Mouse (Mus musculus): ENCODE results near the gene Frmd5. TPM values are rescaled to one million over a fixed set of nuclear protein-coding genes. Genes with fewer than 3 reads are reported as not detected.

Frmd5 gene
- polyA plus RNA-seq (2012; ENCODE audit: insufficient read depth, insufficient read length, missing spikeins) = not detected in 2 replicates

DNA sequence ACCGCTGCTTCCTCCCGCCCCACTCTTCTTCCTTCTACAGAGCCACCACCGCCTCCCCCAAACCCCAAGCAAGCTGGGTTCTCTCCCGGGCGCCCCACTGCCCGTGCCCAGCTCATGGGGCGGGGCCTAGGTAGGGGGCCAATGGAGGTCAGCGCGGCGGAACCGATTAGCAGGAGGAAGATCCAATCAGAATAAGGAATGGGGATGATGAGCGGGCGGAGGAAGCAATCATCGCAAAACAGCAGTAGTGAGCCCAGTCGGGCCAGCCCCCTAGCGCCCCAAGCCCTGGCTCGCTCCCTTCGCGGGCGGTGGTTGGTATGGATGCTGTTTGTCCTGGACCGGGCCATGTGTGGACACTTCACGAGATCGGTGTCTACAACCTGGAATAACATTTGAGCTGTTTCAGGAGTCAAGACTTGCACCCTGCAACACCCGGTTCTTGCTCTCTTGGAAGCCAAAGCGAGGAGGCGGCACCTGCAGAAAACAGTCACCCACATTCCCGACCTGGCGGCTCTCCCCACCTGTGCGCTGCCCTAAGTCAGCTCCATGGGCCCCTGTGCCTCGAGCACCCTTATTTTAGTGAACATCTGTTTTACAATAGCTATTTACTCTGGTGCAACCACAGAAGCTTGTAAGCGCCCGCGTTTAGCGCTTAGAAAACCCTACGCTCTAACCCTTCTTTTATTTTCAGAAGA, at the start of gene Frmd5:
Frmd5 (minus strand) TSS at position 129 of the 695 bp plus-strand sequence.
- TF ChIP-seq POLR2A (IDR thresholded peaks at IDR 0.05; ENCODE audit: borderline replicate concordance, low read depth, low read length) (no peak), CTCF (IDR thresholded peaks at IDR 0.05; ENCODE audit: low read depth, low read length) (no peak)
- peak within 1 kb of the TSS; percentile 65 for H3K4me3 ChIP-seq (ENCODE audit: insufficient read depth, low read length)

DNA sequence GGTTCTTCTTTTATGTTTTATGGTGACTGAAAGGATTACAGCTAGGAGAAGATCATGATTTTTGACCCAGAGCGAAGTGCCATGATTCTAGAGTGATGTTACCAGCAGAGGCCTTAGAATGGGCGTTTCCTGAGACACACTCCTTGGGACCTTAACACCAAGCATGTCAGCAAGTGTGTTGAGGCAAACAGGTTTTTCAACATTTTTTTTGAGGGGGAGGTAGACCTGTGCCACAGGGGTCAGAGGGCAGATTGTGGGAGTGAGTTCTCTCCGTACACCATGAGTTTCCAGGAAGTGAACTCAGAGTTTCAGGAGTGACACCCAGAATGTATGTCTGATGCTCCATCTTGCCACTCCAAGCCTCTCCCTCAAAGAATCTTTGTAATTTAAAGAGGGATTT, 47.1 kb upstream of the Frmd5 start:
- Histone ChIP-seq H3K4me1 (ENCODE audit: control insufficient read depth, insufficient read depth, low read length) (no peaks in the 10 kb centered on the region), H3K4me3 (ENCODE audit: insufficient read depth, low read length) (no peak overlapping the region), H3K27ac (ENCODE audit: insufficient read depth, low read depth, low read length) (no peak overlapping the region)
- TF ChIP-seq POLR2A (IDR thresholded peaks at IDR 0.05; ENCODE audit: borderline replicate concordance, low read depth, low read length) (no peak), CTCF (IDR thresholded peaks at IDR 0.05; ENCODE audit: low read depth, low read length) (no peak)

More for the DNA sequence above, at the start of gene Frmd5:
- no peaks in the 10 kb centered on the region for H3K4me1 ChIP-seq (ENCODE audit: control insufficient read depth, insufficient read depth, low read length)
- no peak within 1 kb of the TSS for H3K27ac ChIP-seq (ENCODE audit: insufficient read depth, low read depth, low read length)

DNA sequence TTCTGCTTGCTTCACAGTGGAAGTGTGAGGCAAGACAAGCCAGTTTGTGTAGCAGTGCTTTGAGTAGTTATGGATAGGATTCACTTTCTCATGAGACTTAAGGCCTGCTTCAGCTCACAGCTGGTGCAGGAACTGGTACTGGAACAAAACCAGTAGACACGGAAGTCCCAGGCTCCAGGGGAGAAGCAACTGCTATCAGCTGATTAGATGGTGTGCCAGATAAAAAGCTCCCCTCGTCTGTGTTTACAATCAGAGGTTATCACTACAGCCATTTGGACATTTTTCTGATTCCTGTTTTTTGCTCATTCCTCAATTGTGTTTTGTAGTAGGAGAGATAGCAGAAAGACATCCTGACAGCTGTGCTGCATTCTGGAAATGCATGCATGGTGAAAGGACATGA, 45.2 kb upstream of the Frmd5 start:
- Histone ChIP-seq H3K4me3 (ENCODE audit: insufficient read depth, low read length) (no peak overlapping the region), H3K4me1 (ENCODE audit: control insufficient read depth, insufficient read depth, low read length) (no peaks in the 10 kb centered on the region), H3K27ac (ENCODE audit: insufficient read depth, low read depth, low read length) (no peak overlapping the region)
- TF ChIP-seq POLR2A (IDR thresholded peaks at IDR 0.05; ENCODE audit: borderline replicate concordance, low read depth, low read length) (no peak), CTCF (IDR thresholded peaks at IDR 0.05; ENCODE audit: low read depth, low read length) (no peak)

DNA sequence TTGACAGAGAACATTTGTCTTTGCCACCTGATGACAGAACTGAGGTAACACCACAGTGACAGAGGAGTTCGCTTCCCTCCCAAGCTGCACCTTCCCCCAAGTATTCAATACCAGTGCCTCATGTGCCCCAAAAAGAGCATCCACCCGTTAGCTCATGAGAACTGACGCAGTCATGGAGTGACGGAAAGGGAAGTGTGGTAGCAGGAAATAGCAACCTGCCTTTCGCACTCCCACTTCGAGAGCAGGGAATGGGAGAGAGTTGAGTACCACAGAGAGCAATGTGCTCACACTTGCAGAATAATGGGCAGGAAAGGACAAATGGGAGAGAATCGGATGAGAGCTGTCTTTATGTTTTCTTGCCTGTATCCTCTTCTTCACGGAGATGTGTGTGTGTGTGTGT, 39.2 kb upstream of the Frmd5 start:
- TF ChIP-seq CTCF (IDR thresholded peaks at IDR 0.05; ENCODE audit: low read depth, low read length) = no peak
- no peak for TF ChIP-seq POLR2A (IDR thresholded peaks at IDR 0.05; ENCODE audit: borderline replicate concordance, low read depth, low read length)
- H3K4me1 ChIP-seq (ENCODE audit: control insufficient read depth, insufficient read depth, low read length) = no peaks in the 10 kb centered on the region

DNA sequence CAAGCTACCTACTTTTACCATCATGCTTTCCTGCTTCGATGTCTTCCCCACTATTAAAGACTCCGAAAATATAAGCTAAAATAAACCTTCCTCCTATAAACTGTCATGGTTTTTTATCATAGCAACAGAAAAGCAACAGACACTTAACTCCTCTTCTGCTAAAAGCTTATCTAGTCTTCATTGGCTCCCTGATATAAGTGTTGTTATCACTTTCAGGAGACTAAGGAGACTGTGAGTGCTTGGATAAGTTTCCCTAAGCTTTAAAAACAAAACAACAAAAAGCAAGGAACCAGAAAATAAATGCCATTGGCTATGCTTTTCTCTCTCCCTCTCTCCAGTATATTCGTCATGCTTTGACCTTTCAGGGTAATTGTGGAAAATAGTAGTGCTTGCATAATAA, 35.4 kb upstream of the Frmd5 start:
- H3K4me1 ChIP-seq (ENCODE audit: control insufficient read depth, insufficient read depth, low read length) = no peaks in the 10 kb centered on the region
- H3K4me3 ChIP-seq (ENCODE audit: insufficient read depth, low read length) = no peak overlapping the region
- no peak for TF ChIP-seq CTCF (IDR thresholded peaks at IDR 0.05; ENCODE audit: low read depth, low read length)
- TF ChIP-seq POLR2A (IDR thresholded peaks at IDR 0.05; ENCODE audit: borderline replicate concordance, low read depth, low read length) = no peak
- no peak overlapping the region for H3K27ac ChIP-seq (ENCODE audit: insufficient read depth, low read depth, low read length)

More for the DNA sequence above, 39.2 kb upstream of the Frmd5 start:
- H3K27ac ChIP-seq (ENCODE audit: insufficient read depth, low read depth, low read length) = no peak overlapping the region
- no peak overlapping the region for H3K4me3 ChIP-seq (ENCODE audit: insufficient read depth, low read length)

DNA sequence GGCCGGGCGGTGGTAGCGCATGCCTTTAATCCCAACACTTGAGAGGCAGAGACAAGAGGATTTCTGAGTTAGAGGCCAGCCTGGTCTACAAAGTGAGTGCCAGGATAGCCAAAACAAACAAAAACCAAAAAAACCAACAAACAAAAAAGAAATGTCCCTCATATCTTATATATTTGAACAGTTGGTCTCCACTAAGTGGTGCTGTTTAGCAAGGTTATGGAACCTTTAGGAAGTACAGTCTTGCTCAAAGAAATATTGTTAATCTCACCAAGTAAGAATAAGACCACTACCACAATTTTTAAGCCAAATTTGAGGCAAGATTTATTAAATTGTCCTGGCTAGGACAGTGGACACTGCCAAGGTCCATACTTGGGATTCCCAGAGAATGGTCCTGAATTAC, 34.6 kb upstream of the Frmd5 start:
- no peak for TF ChIP-seq CTCF (IDR thresholded peaks at IDR 0.05; ENCODE audit: low read depth, low read length)
- TF ChIP-seq POLR2A (IDR thresholded peaks at IDR 0.05; ENCODE audit: borderline replicate concordance, low read depth, low read length) = no peak
- no peak overlapping the region for H3K4me3 ChIP-seq (ENCODE audit: insufficient read depth, low read length)
- H3K4me1 ChIP-seq (ENCODE audit: control insufficient read depth, insufficient read depth, low read length) = no peaks in the 10 kb centered on the region
- no peak overlapping the region for H3K27ac ChIP-seq (ENCODE audit: insufficient read depth, low read depth, low read length)

DNA sequence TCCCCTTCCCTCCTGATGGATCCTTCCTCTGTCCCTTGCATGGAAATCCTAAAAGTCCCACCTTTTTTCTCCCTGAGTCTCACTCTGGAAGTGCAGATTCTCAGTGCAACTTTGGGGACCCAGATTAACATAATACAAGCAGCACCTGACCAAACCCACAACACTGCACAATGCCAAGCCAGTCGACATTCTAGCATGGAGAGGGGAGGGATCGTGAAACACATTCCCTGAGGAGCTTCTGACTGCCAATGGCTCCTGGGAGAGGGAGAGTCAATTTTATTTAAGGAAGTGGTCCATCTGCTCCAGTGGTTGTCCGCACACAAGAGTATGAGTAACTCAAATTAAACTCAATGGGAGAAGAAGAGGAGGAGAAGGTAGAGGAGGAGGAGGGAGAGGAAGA, 28.0 kb upstream of the Frmd5 start:
- Histone ChIP-seq H3K4me1 (ENCODE audit: control insufficient read depth, insufficient read depth, low read length) (no peaks in the 10 kb centered on the region), H3K4me3 (ENCODE audit: insufficient read depth, low read length) (no peak overlapping the region), H3K27ac (ENCODE audit: insufficient read depth, low read depth, low read length) (no peak overlapping the region)
- no peak for TF ChIP-seq CTCF (IDR thresholded peaks at IDR 0.05; ENCODE audit: low read depth, low read length)
- TF ChIP-seq POLR2A (IDR thresholded peaks at IDR 0.05; ENCODE audit: borderline replicate concordance, low read depth, low read length) = no peak

DNA sequence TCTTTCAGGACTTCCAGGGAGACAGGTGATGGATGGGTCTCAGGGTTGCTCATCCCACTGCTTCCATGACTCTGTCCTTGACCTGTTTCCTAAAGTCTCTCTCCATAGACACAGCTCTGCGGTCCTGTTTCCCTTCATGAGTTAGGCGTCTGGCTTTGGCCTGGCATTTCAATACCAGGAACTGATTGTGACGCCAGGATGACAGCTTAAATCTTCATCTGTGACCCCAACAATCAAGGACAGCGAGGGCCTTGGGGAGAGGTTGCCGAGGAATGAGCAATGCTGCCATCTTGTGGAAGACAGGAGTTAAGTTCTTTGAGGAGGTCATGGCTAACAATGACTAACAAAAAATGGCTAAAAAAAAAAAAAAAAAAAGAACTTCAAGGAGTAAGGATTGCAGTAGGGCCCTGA, 25.6 kb upstream of the Frmd5 start:
- Histone ChIP-seq H3K4me1 (ENCODE audit: control insufficient read depth, insufficient read depth, low read length) (no peaks in the 10 kb centered on the region), H3K27ac (ENCODE audit: insufficient read depth, low read depth, low read length) (no peak overlapping the region), H3K4me3 (ENCODE audit: insufficient read depth, low read length) (no peak overlapping the region)
- TF ChIP-seq POLR2A (IDR thresholded peaks at IDR 0.05; ENCODE audit: borderline replicate concordance, low read depth, low read length) (no peak), CTCF (IDR thresholded peaks at IDR 0.05; ENCODE audit: low read depth, low read length) (peak; percentile 39; the same call in 1 of the 2 replicates)

DNA sequence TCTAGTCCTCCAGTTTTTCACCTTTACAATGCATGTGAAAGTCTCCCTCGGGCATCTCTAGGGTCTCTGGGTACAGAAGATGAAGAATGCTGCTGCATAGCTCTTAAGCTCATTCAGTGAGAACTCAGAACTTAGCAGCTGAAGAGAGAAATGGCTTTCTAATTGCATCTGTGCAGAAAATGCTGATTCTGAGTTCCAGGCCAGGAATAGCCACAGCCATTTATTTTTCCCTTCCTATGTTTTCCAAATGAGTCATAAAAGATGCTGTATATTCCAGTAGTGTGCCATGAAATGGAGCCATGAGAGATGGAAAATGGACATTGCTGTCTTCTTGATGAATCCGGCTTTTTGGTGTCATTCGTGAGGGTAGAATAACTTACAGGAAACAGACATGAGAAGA, 21.5 kb upstream of the Frmd5 start:
- H3K4me1 ChIP-seq (ENCODE audit: control insufficient read depth, insufficient read depth, low read length) = no peaks in the 10 kb centered on the region
- H3K27ac ChIP-seq (ENCODE audit: insufficient read depth, low read depth, low read length) = no peak overlapping the region
- no peak for TF ChIP-seq CTCF (IDR thresholded peaks at IDR 0.05; ENCODE audit: low read depth, low read length)
- no peak for TF ChIP-seq POLR2A (IDR thresholded peaks at IDR 0.05; ENCODE audit: borderline replicate concordance, low read depth, low read length)
- no peak overlapping the region for H3K4me3 ChIP-seq (ENCODE audit: insufficient read depth, low read length)

DNA sequence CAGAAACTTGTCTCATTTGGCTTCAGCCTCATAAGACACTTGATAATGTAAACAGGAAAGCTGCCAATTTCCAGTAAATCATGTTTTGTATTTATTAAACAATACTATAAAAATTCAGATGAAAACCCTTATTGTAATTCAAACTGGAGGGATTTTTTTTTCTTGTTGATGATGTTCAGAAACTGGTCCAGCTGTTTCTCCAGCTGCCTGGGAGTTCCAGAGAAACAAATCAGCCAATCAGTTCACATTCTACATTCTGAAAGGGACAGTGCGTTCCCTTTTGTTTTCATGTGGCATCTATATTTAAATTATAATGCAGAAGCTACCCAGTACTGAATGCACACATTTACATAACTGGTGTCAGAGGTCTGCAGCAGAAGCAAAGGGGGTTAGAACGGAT, 19.3 kb upstream of the Frmd5 start:
- Histone ChIP-seq H3K4me3 (ENCODE audit: insufficient read depth, low read length) (no peak overlapping the region), H3K4me1 (ENCODE audit: control insufficient read depth, insufficient read depth, low read length) (no peaks in the 10 kb centered on the region), H3K27ac (ENCODE audit: insufficient read depth, low read depth, low read length) (no peak overlapping the region)
- no peak for TF ChIP-seq CTCF (IDR thresholded peaks at IDR 0.05; ENCODE audit: low read depth, low read length)
- TF ChIP-seq POLR2A (IDR thresholded peaks at IDR 0.05; ENCODE audit: borderline replicate concordance, low read depth, low read length) = no peak

Measured in bone marrow macrophage, adult 2 months (primary cell).